Mouse (Mus musculus) heart, embryonic 13.5 days (tissue): ENCODE results near the gene Pih1d1. TPM values are rescaled to one million over a fixed set of nuclear protein-coding genes. Genes with fewer than 3 reads are reported as not detected.

Experiments
- ATAC-seq: fragments of 200-750 bp; cut with Nextera tagmentation; 2 replicates; pipeline ENCODE4 v1.8.0; 2017; ENCODE audit warnings: moderate TSS enrichment; ENCODE audit not compliant: insufficient number of reproducible peaks, low FRiP score, low TSS enrichment; ENCODE audit errors: extremely low read depth
- H3K27ac ChIP-seq: fragments of 300-500 bp; sonication (generic); replicated peaks from 2 replicates; pipeline ENCODE4 v1.5.1; 2015; ENCODE audit warnings: moderate library complexity, mild to moderate bottlenecking, inconsistent platforms
- H3K27me3 ChIP-seq: fragments of 300-500 bp; sonication (generic); replicated peaks from 2 replicates; pipeline ENCODE4 v1.6.1; 2015; ENCODE audit warnings: mild to moderate bottlenecking, inconsistent platforms
- H3K36me3 ChIP-seq: fragments of 300-500 bp; sonication (generic); 2 replicates; pipeline ENCODE4 v1.6.1; 2015; ENCODE audit warnings: mild to moderate bottlenecking, inconsistent platforms
- H3K4me1 ChIP-seq: fragments of 300-500 bp; sonication (generic); 2 replicates; pipeline ENCODE4 v1.6.1; 2015; ENCODE audit warnings: inconsistent platforms
- H3K4me2 ChIP-seq: fragments of 300-500 bp; sonication (generic); 2 replicates; pipeline ENCODE4 v1.6.1; 2015; ENCODE audit warnings: inconsistent platforms, mild to moderate bottlenecking, moderate library complexity
- H3K4me3 ChIP-seq: fragments of 300-500 bp; sonication (generic); 2 replicates; pipeline ENCODE4 v1.5.1; 2015; ENCODE audit warnings: moderate library complexity, mild to moderate bottlenecking, inconsistent platforms
- H3K9ac ChIP-seq: fragments of 300-500 bp; sonication (generic); 2 replicates; pipeline ENCODE4 v1.6.1; 2015; ENCODE audit warnings: inconsistent platforms, mild to moderate bottlenecking, moderate library complexity
- H3K9me3 ChIP-seq: fragments of 300-500 bp; sonication (generic); 2 replicates; pipeline ENCODE4 v1.6.1; 2016; ENCODE audit warnings: inconsistent platforms
- WGBS: fragments of 180-500 bp; shearing (Covaris S2); methylation state at CpG from one replicate; pipeline ENCODE4 v1.1.7; 2015; ENCODE audit warnings: mixed read lengths; 5-methylcytosine and 5-hydroxymethylcytosine counted together
- microRNA counts: library from miRNA; unstranded; fragments of <30 nt; microRNA quantifications from one replicate; lab custom pipeline; 2016
- microRNA-seq: library from miRNA; unstranded; fragments of <30 nt; microRNA quantifications from one replicate; pipeline ENCODE4, GENCODE M21; 2016
- polyA plus RNA-seq: library from polyadenylated mRNA; unstranded; fragments of >200 nt; fragmentation: Nextera tagmentation; extraction: Ambion mirVana; gene quantifications from 2 replicates; pipeline ENCODE4 v1.2.1, GENCODE M21; 2015

The Pih1d1 gene
- polyA plus RNA-seq, 1 experiment from 2014 or later: 82.2 TPM

DNA sequence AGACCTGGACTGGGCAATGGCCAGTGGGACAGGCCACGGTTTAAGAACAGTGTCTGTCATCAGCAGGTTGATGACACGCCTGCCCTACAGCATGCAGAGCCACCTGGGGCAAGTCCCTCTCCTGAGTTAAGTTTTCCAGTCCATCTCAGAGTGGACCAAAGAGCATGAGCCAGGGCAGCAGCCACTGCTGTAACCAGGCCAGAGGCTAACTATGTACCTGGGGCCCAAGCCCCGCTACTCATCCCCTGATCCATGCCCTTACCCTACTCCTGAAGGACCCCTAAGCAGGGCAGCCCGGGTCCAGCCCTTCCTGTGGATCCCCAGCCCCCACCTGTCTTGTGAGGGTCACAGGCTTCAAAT lies 42.1 kb downstream of the Pih1d1 start:
- Histone ChIP-seq H3K4me1 (peaks cover 26% of the 10 kb centered on the region), H3K9me3 (no peaks in the 10 kb centered on the region), H3K4me3 (no peak overlapping the region), H3K27me3 (peaks cover 47% of the 10 kb centered on the region), H3K36me3 (no peaks in the 10 kb centered on the region), H3K27ac (no peak overlapping the region), H3K9ac (no peak overlapping the region), H3K4me2 (no peak overlapping the region)
- ATAC-seq: no peak
- WGBS: 71% methylated on average over 4 of the region's 4 CpGs

DNA sequence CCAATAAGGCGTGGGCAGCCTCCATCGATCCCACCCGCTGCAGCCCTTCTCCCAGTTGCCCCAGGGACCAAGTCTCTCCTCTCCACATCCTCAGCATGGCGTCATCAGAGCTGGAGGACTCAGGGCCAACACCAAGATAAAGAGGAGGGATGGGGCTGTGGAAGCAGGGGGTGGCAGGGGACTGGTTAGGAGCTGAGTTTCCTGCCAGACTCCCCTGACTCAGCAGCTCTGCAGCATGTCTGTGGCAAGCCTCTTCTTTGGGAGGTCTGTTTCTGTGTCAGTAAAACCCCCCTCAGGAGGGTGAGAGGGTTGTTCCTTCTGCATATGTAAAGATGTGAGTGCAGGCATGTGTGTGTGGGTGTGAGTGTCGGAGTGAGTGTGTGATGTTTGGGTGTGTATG lies 42.9 kb downstream of the Pih1d1 start:
- H3K4me3 ChIP-seq: no peak overlapping the region
- peaks cover 39% of the 10 kb centered on the region for H3K27me3 ChIP-seq
- H3K36me3 ChIP-seq: no peaks in the 10 kb centered on the region
- 56% methylated on average over 5 of the region's 5 CpGs for WGBS
- no peak overlapping the region for H3K27ac ChIP-seq
- H3K9ac ChIP-seq: no peak overlapping the region
- no peaks in the 10 kb centered on the region for H3K9me3 ChIP-seq
- H3K4me2 ChIP-seq: no peak overlapping the region
- H3K4me1 ChIP-seq: peaks cover 19% of the 10 kb centered on the region
- ATAC-seq: no peak

DNA sequence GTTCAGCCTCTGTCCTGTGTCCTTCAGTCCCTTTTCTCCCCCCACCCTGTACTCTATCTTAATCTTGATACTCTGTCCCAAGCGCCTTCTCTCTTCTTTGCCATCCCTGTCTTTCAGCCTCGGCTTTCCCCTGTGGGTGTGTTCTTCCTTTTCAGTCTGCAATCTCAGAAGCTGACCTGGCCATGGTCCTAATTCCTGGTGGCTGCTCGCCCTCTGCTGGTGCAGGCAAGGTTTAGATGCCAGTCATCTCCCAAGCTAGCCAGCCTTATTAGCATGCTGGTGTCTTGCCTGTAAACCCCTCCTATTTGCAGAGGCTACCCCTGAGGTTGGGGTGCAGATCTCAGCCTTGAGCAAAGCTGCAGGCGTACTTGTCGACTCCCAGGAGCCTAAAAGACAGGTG lies 44.3 kb downstream of the Pih1d1 start:
- 4% methylated on average over 5 of the region's 5 CpGs for WGBS
- Histone ChIP-seq H3K36me3 (no peaks in the 10 kb centered on the region), H3K9ac (no peak overlapping the region), H3K4me2 (no peak overlapping the region), H3K4me3 (no peak overlapping the region), H3K9me3 (no peaks in the 10 kb centered on the region), H3K27ac (no peak overlapping the region), H3K4me1 (peaks cover 23% of the 10 kb centered on the region), H3K27me3 (peaks cover 29% of the 10 kb centered on the region)
- ATAC-seq: no peak

DNA sequence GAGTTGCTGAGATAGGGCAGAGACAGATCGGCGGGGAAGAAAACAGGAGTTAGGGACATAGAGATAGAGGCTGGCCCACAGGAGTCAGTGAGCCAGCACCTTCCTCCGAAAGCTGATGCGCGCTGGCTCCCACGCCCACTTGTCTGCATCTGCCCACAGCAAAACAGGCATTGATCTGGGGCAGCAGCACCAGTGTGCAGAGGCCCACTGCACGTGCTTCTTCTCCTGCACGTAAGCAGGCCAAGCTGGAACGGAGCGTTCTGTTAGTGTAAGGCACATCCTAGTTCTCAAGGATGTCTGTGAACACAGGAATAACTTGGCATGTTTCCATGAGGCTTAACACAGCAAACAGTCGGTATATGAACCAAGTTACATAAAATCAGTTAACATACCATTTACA lies 44.9 kb downstream of the Pih1d1 start:
- no peak for ATAC-seq
- WGBS: 72% methylated on average over 11 of the region's 11 CpGs
- no peak overlapping the region for H3K27ac ChIP-seq

DNA sequence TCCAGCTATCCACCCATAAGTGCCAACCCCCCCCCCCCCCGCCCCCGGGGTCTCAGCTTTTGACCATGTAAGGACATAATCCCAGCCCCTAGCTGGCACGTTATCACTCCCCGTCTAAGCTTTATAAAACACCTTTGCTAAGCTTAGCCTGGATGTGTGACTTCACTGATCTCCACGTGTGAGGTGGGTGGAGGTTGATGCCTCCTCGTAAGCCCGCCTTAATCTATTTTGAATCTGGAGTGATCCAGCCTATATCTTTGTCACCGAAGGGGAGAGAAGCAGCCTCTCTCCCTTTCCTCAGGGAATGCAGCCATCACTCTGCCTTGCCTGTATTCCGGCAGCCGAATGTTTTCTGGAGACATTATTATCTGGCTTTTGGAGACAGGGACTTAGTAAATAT lies 48.6 kb downstream of the Pih1d1 start:
- peak overlapping the region; percentile 66 for H3K27ac ChIP-seq
- WGBS: 15% methylated on average over 9 of the region's 10 CpGs
- peaks cover 11% of the 10 kb centered on the region; the same call in 1 of the 2 replicates for H3K4me1 ChIP-seq
- H3K4me2 ChIP-seq: no peak overlapping the region
- no peak overlapping the region for H3K4me3 ChIP-seq
- H3K27me3 ChIP-seq: peaks cover 17% of the 10 kb centered on the region; the same call in 1 of the 2 replicates
- no peak for ATAC-seq
- H3K9me3 ChIP-seq: no peaks in the 10 kb centered on the region
- no peaks in the 10 kb centered on the region for H3K36me3 ChIP-seq
- peak overlapping the region; percentile 62 for H3K9ac ChIP-seq

More for the DNA sequence above, 44.9 kb downstream of the Pih1d1 start:
- H3K4me2 ChIP-seq: no peak overlapping the region
- H3K9me3 ChIP-seq: no peaks in the 10 kb centered on the region
- H3K27me3 ChIP-seq: peaks cover 23% of the 10 kb centered on the region
- H3K36me3 ChIP-seq: no peaks in the 10 kb centered on the region
- H3K9ac ChIP-seq: no peak overlapping the region
- H3K4me3 ChIP-seq: no peak overlapping the region
- H3K4me1 ChIP-seq: peaks cover 23% of the 10 kb centered on the region

DNA sequence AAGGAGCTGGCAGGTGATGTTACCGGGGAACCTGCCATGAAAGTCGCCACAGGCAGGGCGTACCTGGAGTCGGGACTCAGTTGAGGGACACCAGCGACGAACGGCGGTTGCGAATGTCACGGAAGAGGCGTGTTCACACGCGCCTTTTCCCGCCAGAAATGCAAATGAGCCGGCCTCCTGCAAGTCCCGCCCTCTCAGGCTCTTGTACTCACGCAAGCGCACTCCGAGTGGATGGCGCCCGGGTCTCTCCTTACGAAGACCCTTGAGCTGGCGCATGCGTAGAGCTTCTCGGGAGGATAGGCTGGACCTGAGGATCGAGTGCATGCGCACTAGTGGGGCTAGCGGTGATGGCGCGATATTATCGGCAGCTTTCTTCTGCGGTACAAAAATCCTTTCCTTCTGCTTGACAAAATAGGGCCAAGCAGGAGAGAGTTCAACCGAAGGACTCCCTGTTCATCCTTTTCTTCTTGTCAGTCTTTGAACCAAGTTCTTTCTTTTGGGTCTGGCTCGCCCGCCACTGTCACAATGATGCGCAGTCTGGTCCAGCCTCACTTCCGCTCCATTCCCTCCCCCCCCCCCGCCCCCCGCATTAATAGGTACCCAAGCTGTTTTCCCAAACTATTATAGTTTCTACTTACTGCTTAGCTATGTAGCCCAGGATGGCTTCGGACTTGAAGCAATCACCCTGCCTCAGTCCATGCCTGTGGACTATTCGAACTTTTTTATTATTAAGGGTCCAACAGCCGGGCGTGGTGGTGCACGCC lies 50.5 kb downstream of the Pih1d1 start, which contains the start of gene Ccdc155:
TSS of gene Ccdc155 (minus strand) at position 513 of the 764 bp plus-strand sequence.
- Histone ChIP-seq H3K9ac (peak within 1 kb of the TSS; percentile 76), H3K36me3 (no peaks in the 10 kb centered on the region), H3K27me3 (0 out of 2 replicates have a peak, but pooled peaks cover 8% of the 10 kb centered on the region), H3K4me2 (peak within 1 kb of the TSS; percentile 70), H3K4me3 (peak within 1 kb of the TSS; percentile 54), H3K9me3 (0 out of 2 replicates have a peak, but pooled peaks cover 3% of the 10 kb centered on the region), H3K27ac (no peak within 1 kb of the TSS), H3K4me1 (peaks cover 11% of the 10 kb centered on the region; the same call in 1 of the 2 replicates)
- peak; percentile 75; the same call in 1 of the 2 replicates for ATAC-seq
- 9% methylated on average over 41 of the region's 44 CpGs for WGBS

DNA sequence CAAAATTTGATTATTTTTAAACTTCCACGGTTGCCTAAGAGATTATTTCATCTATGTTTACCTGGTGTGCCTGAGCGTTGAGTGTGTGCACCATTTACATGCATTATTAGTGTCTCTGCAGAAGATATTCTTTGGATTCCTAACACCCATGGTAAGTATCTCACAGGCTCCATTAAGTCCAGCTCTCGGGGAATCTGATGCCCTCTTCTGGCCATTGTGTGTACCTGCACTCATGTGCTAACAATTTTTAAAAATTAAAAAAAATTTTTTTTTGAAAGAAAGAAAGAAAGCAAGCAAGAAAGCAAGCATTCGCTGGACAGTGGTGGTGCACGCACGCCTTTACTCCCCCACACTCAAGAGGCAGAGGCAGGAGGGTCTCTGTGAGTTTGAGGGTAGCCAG lies 54.2 kb downstream of the Pih1d1 start:
- Histone ChIP-seq H3K36me3 (no peaks in the 10 kb centered on the region), H3K9me3 (0 out of 2 replicates have a peak, but pooled peaks cover 3% of the 10 kb centered on the region), H3K4me2 (no peak overlapping the region), H3K27me3 (peaks cover 36% of the 10 kb centered on the region), H3K27ac (no peak overlapping the region), H3K4me1 (peaks cover 17% of the 10 kb centered on the region), H3K9ac (no peak overlapping the region), H3K4me3 (no peak overlapping the region)
- ATAC-seq: no peak
- 70% methylated on average over 6 of the region's 6 CpGs for WGBS

MicroRNAs within 50 kb of the gene (microRNA counts, 519-probe panel; counts per million panel counts)
- microRNA mmu-miR-150 (lab: Ali Mortazavi, UCI): 2,876 counts per million, percentile 66 among the panel's probes with 10 or more counts

Small RNAs within 50 kb of the gene (microRNA-seq; reads per million reads assigned to microRNA genes)
- gene Mir150: 10.6 reads per million, percentile 28 among the genes with 10 or more reads in this experiment
- 9.0 reads per million, percentile 26 among the genes with 10 or more reads in this experiment for gene Mir5121
- gene Mir7055: 0.61 reads per million

Other genes with a start within 250 kb of the Pih1d1 start
- 55.5 and 56.8 TPM in 2 replicates for gene Ap2a1, start 224.8 kb upstream of the Pih1d1 start, polyA plus RNA-seq
- gene Tsks, start 211.1 kb upstream of the Pih1d1 start, polyA plus RNA-seq: 0.11 and 0.14 TPM in 2 replicates
- 9.8 and 10.3 TPM in 2 replicates for gene Cpt1c, start 179.5 kb upstream of the Pih1d1 start, polyA plus RNA-seq
- gene Prmt1, start 167.7 kb upstream of the Pih1d1 start, polyA plus RNA-seq: 438 and 486 TPM in 2 replicates
- gene Irf3, start 156.7 kb upstream of the Pih1d1 start, polyA plus RNA-seq: 63.6 and 68.1 TPM in 2 replicates
- gene Bcl2l12, start 155.6 kb upstream of the Pih1d1 start, polyA plus RNA-seq: 36.0 and 36.3 TPM in 2 replicates
- gene Scaf1, start 137.9 kb upstream of the Pih1d1 start, polyA plus RNA-seq: 27.0 and 27.1 TPM in 2 replicates
- 71.6 and 82.6 TPM in 2 replicates for gene Rras, start 136.3 kb upstream of the Pih1d1 start, polyA plus RNA-seq
- gene Prr12, start 101.4 kb upstream of the Pih1d1 start, polyA plus RNA-seq: 6.8 and 7.1 TPM in 2 replicates
- gene Nosip, start 91.9 kb upstream of the Pih1d1 start, polyA plus RNA-seq: 46.6 and 49.6 TPM in 2 replicates
- gene Prrg2, start 91.6 kb upstream of the Pih1d1 start, polyA plus RNA-seq: 12.5 and 13.6 TPM in 2 replicates
- 271 and 277 TPM in 2 replicates for gene Rcn3, start 62.1 kb upstream of the Pih1d1 start, polyA plus RNA-seq
- gene Fcgrt, start 50.5 kb upstream of the Pih1d1 start, polyA plus RNA-seq: 38.0 and 38.1 TPM in 2 replicates
- gene Rps11, start 29.9 kb upstream of the Pih1d1 start, polyA plus RNA-seq: 982 and 1,095 TPM in 2 replicates
- gene Rpl13a, start 25.5 kb upstream of the Pih1d1 start, polyA plus RNA-seq: 688 and 785 TPM in 2 replicates
- 0.17 TPM in 1 of 2 replicates, not detected in the other for gene Gm45713, start 18.1 kb upstream of the Pih1d1 start, polyA plus RNA-seq
- gene Flt3l, start 17.9 kb upstream of the Pih1d1 start, polyA plus RNA-seq: 0.88 and 1.0 TPM in 2 replicates
- gene Aldh16a1, start 281 bp downstream of the Pih1d1 start, polyA plus RNA-seq: 31.8 and 33.4 TPM in 2 replicates
- gene Slc17a7, start 9.6 kb downstream of the Pih1d1 start, polyA plus RNA-seq: 2.9 and 3.6 TPM in 2 replicates
- not detected in 2 replicates for gene Gfy, start 25.3 kb downstream of the Pih1d1 start, polyA plus RNA-seq
- not detected in 2 replicates for gene Pth2, start 26.7 kb downstream of the Pih1d1 start, polyA plus RNA-seq
- gene Ccdc155, start 50.6 kb downstream of the Pih1d1 start, polyA plus RNA-seq: 0.51 and 0.74 TPM in 2 replicates
- gene Dkkl1, start 57.8 kb downstream of the Pih1d1 start, polyA plus RNA-seq: 1.5 and 1.7 TPM in 2 replicates
- gene Tead2, start 61.5 kb downstream of the Pih1d1 start, polyA plus RNA-seq: 127 and 139 TPM in 2 replicates
- 1.7 and 2.4 TPM in 2 replicates for gene Cd37, start 84.8 kb downstream of the Pih1d1 start, polyA plus RNA-seq
- 0.27 and 0.41 TPM in 2 replicates for gene Slc6a16, start 86.8 kb downstream of the Pih1d1 start, polyA plus RNA-seq
- not detected in 2 replicates for gene Slc6a21, start 123.2 kb downstream of the Pih1d1 start, polyA plus RNA-seq
- 12.7 and 13.5 TPM in 2 replicates for gene Trpm4, start 179.5 kb downstream of the Pih1d1 start, polyA plus RNA-seq
- gene Hrc, start 181.0 kb downstream of the Pih1d1 start, polyA plus RNA-seq: 24.2 and 27.7 TPM in 2 replicates
- 2.3 and 2.9 TPM in 2 replicates for gene Ppfia3, start 212.7 kb downstream of the Pih1d1 start, polyA plus RNA-seq
- 1.0 and 1.2 TPM in 2 replicates for gene Lin7b, start 216.3 kb downstream of the Pih1d1 start, polyA plus RNA-seq
- gene Snrnp70, start 241.4 kb downstream of the Pih1d1 start, polyA plus RNA-seq: 136 and 140 TPM in 2 replicates